Comparison of ENCODE assay signal across 8 mouse cellular contexts in the genomic region with DNA sequence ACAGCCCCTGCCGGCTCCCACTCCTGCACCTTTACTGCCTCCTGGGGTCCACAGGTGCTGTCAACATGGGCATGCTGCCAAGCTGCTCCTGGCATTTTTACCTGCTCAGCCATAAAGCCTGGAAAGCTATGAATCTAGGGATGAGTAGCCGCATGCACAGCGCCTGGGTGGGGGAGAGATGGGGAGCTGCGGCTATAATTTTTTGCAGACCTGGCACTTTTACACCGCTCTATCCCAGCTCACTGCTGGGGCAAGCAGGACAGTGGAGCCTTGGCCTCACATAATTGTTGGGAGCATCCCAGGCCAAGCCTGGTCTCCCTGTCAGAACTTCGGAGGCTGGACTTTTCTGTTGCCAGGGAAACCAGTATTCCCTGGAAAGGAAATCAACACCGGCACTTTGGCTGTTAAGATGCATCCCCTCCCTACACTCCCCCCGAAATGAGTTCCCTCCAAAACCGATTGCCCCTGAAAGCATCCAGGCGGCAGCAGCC.
A peak's percentile ranks its signal among the peaks of the same experiment; 100 is the strongest.
DNase-seq lines count a peak whose midpoint lies in the region; ATAC-seq lines count a peak whose summit lies in the region.

No protein-coding gene starts in this region.

- H3K4me2 ChIP-seq in lung, embryonic 15.5 days = peak overlapping the region; percentile 17; the same call in 1 of the 2 replicates
- no peak overlapping the region for H3K4me2 ChIP-seq in intestine, embryonic 16.5 days (ENCODE audit: low read depth, low read length)
- H3K4me2 ChIP-seq in neural tube, embryonic 15.5 days = peak overlapping the region; percentile 38

- intact Hi-C loops in left cerebral cortex, postnatal 14 days (cut with DNase I) = no loop called here

- no peaks in the 10 kb centered on the region for H3K36me3 ChIP-seq in lung, embryonic 15.5 days
- peaks cover 53% of the 10 kb centered on the region for H3K36me3 ChIP-seq in embryonic facial prominence, embryonic 10.5 days (replicated peaks)
- peaks cover 2% of the 10 kb centered on the region; the same call in 1 of the 2 replicates for H3K36me3 ChIP-seq in intestine, embryonic 16.5 days (ENCODE audit: control insufficient read depth, insufficient read depth, low read length)
- no peaks in the 10 kb centered on the region for H3K36me3 ChIP-seq in neural tube, embryonic 15.5 days

- H3K27ac ChIP-seq in lung, embryonic 15.5 days = peak overlapping the region; percentile 75
- H3K27ac ChIP-seq in embryonic facial prominence, embryonic 10.5 days (replicated peaks) = peak overlapping the region; percentile 80
- H3K27ac ChIP-seq in intestine, embryonic 16.5 days (ENCODE audit: low read length) = peak overlapping the region; percentile 30
- H3K27ac ChIP-seq in neural tube, embryonic 15.5 days (replicated peaks) = peak overlapping the region; percentile 81

- H3K9ac ChIP-seq in lung, embryonic 15.5 days = no peak overlapping the region
- H3K9ac ChIP-seq in intestine, embryonic 16.5 days (ENCODE audit: low read depth, low read length) = peak overlapping the region; percentile 38; the same call in 1 of the 2 replicates
- peak overlapping the region; percentile 32 for H3K9ac ChIP-seq in neural tube, embryonic 15.5 days (replicated peaks)

- H3K4me1 ChIP-seq in lung, embryonic 15.5 days = peaks cover 68% of the 10 kb centered on the region
- H3K4me1 ChIP-seq in embryonic facial prominence, embryonic 10.5 days = peaks cover 88% of the 10 kb centered on the region
- peaks cover 53% of the 10 kb centered on the region for H3K4me1 ChIP-seq in intestine, embryonic 16.5 days (ENCODE audit: control insufficient read depth, insufficient read depth, low read length)
- peaks cover 87% of the 10 kb centered on the region for H3K4me1 ChIP-seq in neural tube, embryonic 15.5 days

- no peak overlapping the region for H3K4me3 ChIP-seq in lung, embryonic 15.5 days
- peak overlapping the region; percentile 31 for H3K4me3 ChIP-seq in embryonic facial prominence, embryonic 10.5 days
- no peak overlapping the region for H3K4me3 ChIP-seq in intestine, embryonic 16.5 days (ENCODE audit: low read length)
- no peak overlapping the region for H3K4me3 ChIP-seq in neural tube, embryonic 15.5 days (replicated peaks)

- H3K27me3 ChIP-seq in lung, embryonic 15.5 days = no peaks in the 10 kb centered on the region
- H3K27me3 ChIP-seq in embryonic facial prominence, embryonic 10.5 days (replicated peaks; ENCODE audit: low read depth, poor library complexity, severe bottlenecking) = no peaks in the 10 kb centered on the region
- no peaks in the 10 kb centered on the region for H3K27me3 ChIP-seq in intestine, embryonic 16.5 days (replicated peaks; ENCODE audit: control insufficient read depth, insufficient read depth, low read length)
- no peaks in the 10 kb centered on the region for H3K27me3 ChIP-seq in neural tube, embryonic 15.5 days (replicated peaks)

- no peaks in the 10 kb centered on the region for H3K9me3 ChIP-seq in lung, embryonic 15.5 days
- H3K9me3 ChIP-seq in embryonic facial prominence, embryonic 10.5 days = no peaks in the 10 kb centered on the region
- H3K9me3 ChIP-seq in intestine, embryonic 16.5 days (ENCODE audit: control insufficient read depth, low read length) = no peaks in the 10 kb centered on the region
- H3K9me3 ChIP-seq in neural tube, embryonic 15.5 days (replicated peaks) = no peaks in the 10 kb centered on the region

- ATAC-seq in lung, embryonic 15.5 days (ENCODE audit: borderline replicate concordance, extremely low read depth, low FRiP score, low TSS enrichment) = peak; percentile 24; the same call in 1 of the 2 replicates
- ATAC-seq in intestine, embryonic 16.5 days = 0 out of 2 replicates have a peak, but pooled peaks have one; percentile 23
- ATAC-seq in neural tube, embryonic 15.5 days (ENCODE audit: low FRiP score) = peak; percentile 35; the same call in 1 of the 2 replicates
- ATAC-seq in monocyte, adult 5-6 weeks (replicated peaks; ENCODE audit: insufficient number of reproducible peaks, low FRiP score, low TSS enrichment, poor library complexity, severe bottlenecking) = no peak

- WGBS in lung, embryonic 15.5 days = 12% methylated on average over 10 of the region's 10 CpGs
- 20% methylated on average over 10 of the region's 10 CpGs for WGBS in embryonic facial prominence, embryonic 10.5 days
- 28% methylated on average over 10 of the region's 10 CpGs for WGBS in intestine, embryonic 16.5 days
- WGBS in neural tube, embryonic 15.5 days = 4% methylated on average over 10 of the region's 10 CpGs

- no peak for DNase-seq in lung, postnatal 25 days (ENCODE audit: low spot score)
- peak; percentile 60 for DNase-seq in embryonic facial prominence, embryonic 10.5 days (ENCODE audit: low spot score)
- DNase-seq in left cerebral cortex, postnatal 14 days (ENCODE audit: low spot score in 2 of 2) = no peak
- no peak for DNase-seq in c-Kit-positive CD71-positive TER-119-positive erythroid progenitor cells, embryonic 14.5 days (ENCODE audit: low spot score)

Comparison
In these comparisons a context has a peak if more than half of its experiments do, and no peak if none do; other contexts are left out.
1. H3K27ac ChIP-seq: peak in every context shown above with its lines; median percentile 81 in neural tube, embryonic 15.5 days; 80 in embryonic facial prominence, embryonic 10.5 days; 75 in lung, embryonic 15.5 days; 30 in intestine, embryonic 16.5 days.